Mouse (Mus musculus) limb, embryonic 15.5 days (tissue): ENCODE measurements at regions not wholly inside any gene's neighbourhood (a gene's known extent, or its start where the extent isn't known, plus 50 kb on each side); places are given as distances from the start of the nearest gene placed in this dataset.

Source experiments
- ATAC-seq: fragments of 200-750 bp; cut with Nextera tagmentation; 2 replicates; pipeline ENCODE4 v1.8.0; 2017; ENCODE audit warnings: low read depth, moderate TSS enrichment; ENCODE audit not compliant: insufficient number of reproducible peaks, low FRiP score, low TSS enrichment
- H3K27ac ChIP-seq: fragments of 300-500 bp; sonication (generic); 2 replicates; pipeline ENCODE4 v1.5.1; 2015; ENCODE audit warnings: moderate library complexity, mild to moderate bottlenecking, inconsistent platforms
- H3K27me3 ChIP-seq: fragments of 300-500 bp; sonication (generic); 2 replicates; pipeline ENCODE4 v1.6.1; 2015; ENCODE audit warnings: inconsistent platforms
- H3K36me3 ChIP-seq: fragments of 300-500 bp; sonication (generic); 2 replicates; pipeline ENCODE4 v1.6.1; 2015; ENCODE audit warnings: inconsistent platforms
- H3K4me1 ChIP-seq: fragments of 300-500 bp; sonication (generic); 2 replicates; pipeline ENCODE4 v1.6.1; 2015; ENCODE audit warnings: inconsistent platforms
- H3K4me2 ChIP-seq: fragments of 300-500 bp; sonication (generic); 2 replicates; pipeline ENCODE4 v1.6.1; 2015; ENCODE audit warnings: mild to moderate bottlenecking, inconsistent platforms
- H3K4me3 ChIP-seq: fragments of 300-500 bp; sonication (generic); 2 replicates; pipeline ENCODE4 v1.5.1; 2015; ENCODE audit warnings: mild to moderate bottlenecking, inconsistent platforms
- H3K9ac ChIP-seq: fragments of 300-500 bp; sonication (generic); 2 replicates; pipeline ENCODE4 v1.6.1; 2015; ENCODE audit warnings: inconsistent platforms
- H3K9me3 ChIP-seq: fragments of 300-500 bp; sonication (generic); 2 replicates; pipeline ENCODE4 v1.6.1; 2016; ENCODE audit warnings: inconsistent platforms
- WGBS: fragments of 180-500 bp; shearing (Covaris S2); methylation state at CpG from one replicate; pipeline ENCODE4 v1.1.7; 2015; 5-methylcytosine and 5-hydroxymethylcytosine counted together

DNA sequence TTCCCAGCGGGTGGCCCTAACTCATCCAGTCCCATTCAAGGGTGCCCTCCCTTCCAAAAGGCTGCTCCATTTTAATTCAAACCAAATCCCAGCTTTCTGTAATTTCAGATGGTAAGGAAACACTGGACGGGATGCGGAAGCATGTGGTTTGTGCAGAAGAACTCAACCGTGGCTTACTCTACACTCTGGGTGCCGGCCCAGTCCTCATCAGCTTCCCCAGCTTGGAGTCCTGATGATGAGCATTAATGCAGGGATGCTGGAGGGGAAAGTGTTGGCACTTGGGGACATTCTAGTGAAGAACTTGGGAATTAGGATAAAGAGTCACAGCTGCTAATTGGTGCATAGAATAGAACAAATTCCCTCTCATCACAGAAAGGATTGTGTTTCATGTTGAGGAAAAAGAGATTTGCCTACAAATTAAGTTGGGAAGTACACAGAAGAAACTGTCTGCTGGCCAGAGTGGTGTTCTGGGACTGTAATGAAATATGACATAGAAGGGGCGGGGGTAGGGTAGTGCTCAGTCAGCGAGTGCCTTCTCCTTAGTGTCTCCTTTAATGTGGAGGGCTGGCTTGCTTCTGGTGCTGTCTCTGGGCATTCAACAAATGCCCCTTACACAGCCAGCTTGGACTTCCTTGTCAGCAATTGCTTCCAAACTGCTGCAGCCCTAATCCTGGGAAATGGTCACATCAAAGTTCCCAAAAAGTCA lies 285.0 kb upstream of the Bmper start:
- no peak overlapping the region for H3K4me2 ChIP-seq
- 67% methylated on average over 7 of the region's 7 CpGs for WGBS
- no peak overlapping the region for H3K9ac ChIP-seq
- H3K4me1 ChIP-seq, result no peaks in the 10 kb centered on the region
- no peak overlapping the region for H3K27ac ChIP-seq
- no peak overlapping the region for H3K4me3 ChIP-seq
- ATAC-seq, result no peak
- H3K27me3 ChIP-seq, result no peaks in the 10 kb centered on the region
- no peaks in the 10 kb centered on the region for H3K36me3 ChIP-seq
- no peaks in the 10 kb centered on the region for H3K9me3 ChIP-seq

DNA sequence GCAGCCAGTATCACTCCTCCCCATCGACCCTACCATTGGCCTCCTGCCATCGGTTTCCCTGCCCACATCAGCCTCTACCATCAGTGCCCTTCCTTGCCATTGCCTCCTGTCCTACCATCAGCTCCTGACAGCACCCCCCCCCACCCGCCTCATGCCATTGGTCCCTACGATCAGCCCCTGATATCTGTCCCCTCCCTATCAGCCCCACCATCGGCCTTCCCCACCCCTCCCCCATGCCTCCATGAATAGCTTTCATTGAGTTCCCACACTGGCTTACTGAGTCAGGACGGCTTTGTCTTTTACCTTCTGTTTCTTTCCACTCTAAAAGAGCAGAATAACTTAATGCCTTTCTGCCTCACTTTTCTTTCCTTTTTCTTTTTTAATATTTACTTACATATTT lies 277.9 kb upstream of the Bmper start:
- no peak overlapping the region for H3K9ac ChIP-seq
- no peak overlapping the region for H3K4me3 ChIP-seq
- H3K4me1 ChIP-seq, result no peaks in the 10 kb centered on the region
- no peak for ATAC-seq
- WGBS, result 86% methylated on average over 6 of the region's 6 CpGs
- H3K36me3 ChIP-seq, result no peaks in the 10 kb centered on the region
- H3K9me3 ChIP-seq, result no peaks in the 10 kb centered on the region
- no peak overlapping the region for H3K4me2 ChIP-seq
- H3K27ac ChIP-seq, result no peak overlapping the region
- H3K27me3 ChIP-seq, result no peaks in the 10 kb centered on the region

DNA sequence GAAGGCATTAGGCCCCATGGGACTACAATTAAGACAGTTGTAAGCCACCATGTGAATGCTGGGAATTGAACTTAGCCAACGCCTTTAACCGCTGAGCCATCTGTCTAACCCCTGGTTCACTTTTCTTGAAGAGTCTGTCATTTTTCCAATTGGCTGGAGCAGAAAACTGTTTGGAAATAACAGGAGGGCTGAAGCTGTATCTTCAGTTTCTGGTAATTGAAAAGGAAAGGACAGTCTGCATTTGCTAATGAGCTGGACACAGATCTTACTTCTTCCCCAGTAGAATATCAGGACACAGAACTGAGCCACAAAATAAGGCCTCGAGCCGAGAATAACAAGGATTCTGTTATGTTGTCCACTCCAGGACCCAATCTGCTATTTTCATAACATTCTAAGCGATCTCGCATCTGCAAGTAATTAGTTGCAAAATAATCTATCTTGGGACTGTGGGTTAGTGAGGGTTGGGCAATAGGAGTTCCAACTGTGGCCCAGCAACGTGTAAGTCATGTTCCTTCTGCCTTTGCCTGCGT lies 277.4 kb upstream of the Bmper start:
- Histone ChIP-seq H3K27ac (no peak overlapping the region), H3K4me3 (no peak overlapping the region), H3K27me3 (no peaks in the 10 kb centered on the region), H3K4me2 (no peak overlapping the region), H3K4me1 (no peaks in the 10 kb centered on the region), H3K36me3 (no peaks in the 10 kb centered on the region), H3K9me3 (no peaks in the 10 kb centered on the region), H3K9ac (no peak overlapping the region)
- no peak for ATAC-seq
- 63% methylated on average over 8 of the region's 8 CpGs for WGBS

GRCm38 (mm10) chr9:22952571-22953442 lies 270.1 kb upstream of the Bmper start:
- Histone ChIP-seq H3K4me1 (peaks cover 12% of the 10 kb centered on the region), H3K4me3 (no peak overlapping the region), H3K27me3 (no peaks in the 10 kb centered on the region), H3K36me3 (no peaks in the 10 kb centered on the region), H3K9me3 (no peaks in the 10 kb centered on the region), H3K27ac (peak overlapping the region; percentile 14), H3K4me2 (no peak overlapping the region), H3K9ac (no peak overlapping the region)
- 26% methylated on average over 16 of the region's 16 CpGs for WGBS
- peak; percentile 55 for ATAC-seq

DNA sequence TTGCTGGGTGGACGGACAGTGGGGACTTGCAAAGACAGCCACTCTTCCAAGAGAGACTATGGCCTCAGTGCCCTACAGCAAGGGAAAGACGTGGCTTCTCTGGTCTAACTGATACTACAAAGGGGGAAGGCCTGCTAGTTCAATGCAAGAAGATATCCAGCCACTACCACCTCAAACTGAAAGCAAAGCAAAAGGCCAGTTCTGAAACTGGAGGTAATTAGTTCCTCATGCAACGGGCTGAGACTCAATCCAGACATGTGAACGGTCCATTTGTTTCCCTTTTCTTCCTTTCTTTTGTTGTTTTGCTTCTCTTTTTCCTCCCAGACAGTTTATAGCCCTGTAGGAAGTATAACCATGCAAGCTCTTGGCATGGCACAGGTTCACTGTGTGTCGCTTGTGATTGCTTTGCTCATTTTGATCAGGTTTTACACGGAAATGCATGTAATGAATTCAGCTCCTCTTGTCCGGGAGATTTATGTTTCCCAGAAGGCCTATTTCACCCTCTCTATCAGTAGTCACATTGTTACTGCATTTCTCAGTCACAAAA lies 260.5 kb upstream of the Bmper start:
- 0 out of 2 replicates have a peak overlapping the region, but pooled peaks have one; percentile 27 for H3K27ac ChIP-seq

DNA sequence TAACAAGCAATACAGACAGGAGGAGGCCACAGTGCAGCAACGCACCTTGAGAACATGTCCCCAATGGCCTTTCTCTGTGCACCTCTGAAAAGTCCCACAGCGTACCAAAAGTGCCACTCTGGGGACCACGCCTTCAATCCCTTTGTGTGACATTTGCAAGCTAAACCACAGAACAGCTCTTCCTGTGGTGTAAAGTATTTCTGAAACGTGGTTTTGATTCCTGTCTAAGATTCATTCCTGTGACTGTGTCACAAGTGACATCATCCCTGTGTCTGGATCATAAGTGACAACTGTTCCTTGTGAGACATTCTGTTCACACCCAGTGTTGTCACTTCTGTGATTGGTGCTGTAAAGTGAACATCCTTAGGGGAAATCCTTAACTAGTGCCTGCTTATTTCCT lies 251.6 kb upstream of the Bmper start:
- Histone ChIP-seq H3K4me1 (peaks cover 4% of the 10 kb centered on the region; the same call in 1 of the 2 replicates), H3K4me2 (no peak overlapping the region), H3K36me3 (no peaks in the 10 kb centered on the region), H3K9ac (no peak overlapping the region), H3K9me3 (no peaks in the 10 kb centered on the region), H3K27ac (no peak overlapping the region), H3K4me3 (no peak overlapping the region), H3K27me3 (no peaks in the 10 kb centered on the region)
- WGBS, result 76% methylated on average over 4 of the region's 4 CpGs
- no peak for ATAC-seq

More for the DNA sequence above, 260.5 kb upstream of the Bmper start:
- ATAC-seq, result no peak
- peaks cover 9% of the 10 kb centered on the region; the same call in 1 of the 2 replicates for H3K4me1 ChIP-seq
- H3K9me3 ChIP-seq, result no peaks in the 10 kb centered on the region
- no peaks in the 10 kb centered on the region for H3K27me3 ChIP-seq
- H3K9ac ChIP-seq, result no peak overlapping the region
- no peak overlapping the region for H3K4me3 ChIP-seq
- H3K36me3 ChIP-seq, result no peaks in the 10 kb centered on the region
- H3K4me2 ChIP-seq, result no peak overlapping the region
- WGBS, result 31% methylated on average over 7 of the region's 7 CpGs

DNA sequence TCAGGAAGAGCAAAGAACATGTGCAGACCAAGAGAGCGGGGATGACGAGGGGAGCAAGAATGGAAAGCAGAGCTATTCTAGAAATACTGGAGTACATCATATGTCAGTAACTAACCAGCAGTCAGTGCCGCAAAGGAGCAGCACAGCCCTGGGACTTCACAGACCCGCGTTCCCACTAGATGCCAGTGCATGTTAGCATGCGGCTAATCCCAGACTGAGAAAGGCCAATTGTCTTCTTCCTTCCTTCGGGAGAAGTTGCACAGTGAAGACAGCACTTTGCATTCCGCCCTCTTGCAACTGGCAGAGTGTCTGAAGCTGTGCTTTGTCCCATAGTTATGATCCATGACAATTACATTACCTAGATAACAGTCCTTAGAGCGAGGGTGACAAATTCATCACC lies 246.1 kb upstream of the Bmper start:
- H3K9ac ChIP-seq, result no peak overlapping the region
- no peak for ATAC-seq
- H3K4me1 ChIP-seq, result no peaks in the 10 kb centered on the region
- no peak overlapping the region for H3K4me3 ChIP-seq
- H3K36me3 ChIP-seq, result no peaks in the 10 kb centered on the region
- no peak overlapping the region for H3K4me2 ChIP-seq
- no peak overlapping the region for H3K27ac ChIP-seq
- H3K27me3 ChIP-seq, result no peaks in the 10 kb centered on the region
- H3K9me3 ChIP-seq, result no peaks in the 10 kb centered on the region
- 70% methylated on average over 9 of the region's 9 CpGs for WGBS

GRCm38 (mm10) chr9:22979627-22980026 lies 243.2 kb upstream of the Bmper start:
- whole genome bisulfite sequencing, result 35% methylated on average over 5 of the region's 5 CpGs

GRCm38 (mm10) chr9:22989508-22989907 lies 233.4 kb upstream of the Bmper start:
- WGBS, result 51% methylated on average over 6 of the region's 6 CpGs
- H3K4me1 ChIP-seq, result no peaks in the 10 kb centered on the region
- no peaks in the 10 kb centered on the region for H3K9me3 ChIP-seq
- no peak for ATAC-seq
- no peaks in the 10 kb centered on the region for H3K36me3 ChIP-seq
- H3K4me3 ChIP-seq, result no peak overlapping the region
- H3K27ac ChIP-seq, result no peak overlapping the region
- H3K27me3 ChIP-seq, result no peaks in the 10 kb centered on the region
- no peak overlapping the region for H3K9ac ChIP-seq
- no peak overlapping the region for H3K4me2 ChIP-seq

More at GRCm38 (mm10) chr9:22979627-22980026, 243.2 kb upstream of the Bmper start:
- no peaks in the 10 kb centered on the region for H3K9me3 ChIP-seq
- H3K4me3 ChIP-seq, result no peak overlapping the region
- H3K27ac ChIP-seq, result no peak overlapping the region
- no peak for ATAC-seq
- no peak overlapping the region for H3K4me2 ChIP-seq
- H3K9ac ChIP-seq, result no peak overlapping the region
- no peaks in the 10 kb centered on the region for H3K27me3 ChIP-seq
- no peaks in the 10 kb centered on the region for H3K4me1 ChIP-seq
- H3K36me3 ChIP-seq, result no peaks in the 10 kb centered on the region

DNA sequence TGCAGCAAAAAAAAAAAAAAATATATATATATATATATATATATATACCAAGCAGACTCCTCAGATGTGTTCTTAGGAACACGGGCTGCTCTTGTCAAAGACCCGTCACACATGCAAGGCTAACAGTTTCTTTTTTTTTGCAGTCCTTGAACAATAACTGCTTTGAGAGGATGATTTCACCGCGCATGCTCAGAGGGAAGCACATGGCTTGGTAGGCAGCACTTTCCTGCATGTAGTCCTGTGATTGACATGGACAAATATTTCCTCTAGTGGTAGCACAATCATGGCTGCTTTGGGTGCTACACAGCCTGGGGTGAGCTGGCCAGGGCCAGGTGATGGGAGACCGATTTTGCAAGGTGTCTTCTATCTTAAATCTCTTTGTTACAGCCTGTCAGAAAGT lies 229.3 kb upstream of the Bmper start:
- Histone ChIP-seq H3K4me3 (no peak overlapping the region), H3K36me3 (no peaks in the 10 kb centered on the region), H3K9ac (no peak overlapping the region), H3K4me2 (no peak overlapping the region), H3K4me1 (no peaks in the 10 kb centered on the region), H3K27ac (no peak overlapping the region), H3K9me3 (no peaks in the 10 kb centered on the region), H3K27me3 (no peaks in the 10 kb centered on the region)
- ATAC-seq, result no peak
- WGBS, result 75% methylated on average over 5 of the region's 5 CpGs

- WGBS, result 66% methylated on average over 9 of the region's 9 CpGs
- no peaks in the 10 kb centered on the region for H3K4me1 ChIP-seq
- no peaks in the 10 kb centered on the region for H3K9me3 ChIP-seq
- no peak overlapping the region for H3K27ac ChIP-seq
- ATAC-seq, result no peak
- no peaks in the 10 kb centered on the region for H3K36me3 ChIP-seq
- H3K27me3 ChIP-seq, result no peaks in the 10 kb centered on the region
- H3K4me3 ChIP-seq, result no peak overlapping the region
- H3K9ac ChIP-seq, result no peak overlapping the region
- no peak overlapping the region for H3K4me2 ChIP-seq
These were observed 227.3 kb upstream of the Bmper start for GRCm38 (mm10) chr9:22995564-22995963.

- Histone ChIP-seq H3K4me1 (no peaks in the 10 kb centered on the region), H3K27ac (no peak overlapping the region), H3K4me3 (no peak overlapping the region), H3K4me2 (no peak overlapping the region), H3K9ac (no peak overlapping the region), H3K36me3 (no peaks in the 10 kb centered on the region), H3K9me3 (no peaks in the 10 kb centered on the region), H3K27me3 (no peaks in the 10 kb centered on the region)
- no peak for ATAC-seq
- WGBS, result 65% methylated on average over 6 of the region's 6 CpGs
These were observed 224.6 kb upstream of the Bmper start for GRCm38 (mm10) chr9:22998306-22998705.
